Mouse (Mus musculus) megakaryocyte, embryonic 14.5 days (primary cell): ENCODE measurements around the gene Olfr169.
"Not testable (repeated sequence)": the region's sequence is repeated elsewhere in the genome, so short reads cannot be mapped to it uniquely, and the experiment has no call there.

Source experiments
- FLI1 ChIP-seq: IDR thresholded peaks from 2 replicates; pipeline ENCODE4 v1.6.1; 2012; ENCODE audit warnings: low read length, inconsistent platforms, mixed read lengths
- GATA1 ChIP-seq: IDR thresholded peaks from 3 replicates; pipeline ENCODE4 v1.6.1; 2012; ENCODE audit warnings: mixed read lengths, low read length, inconsistent platforms, borderline replicate concordance

DNA sequence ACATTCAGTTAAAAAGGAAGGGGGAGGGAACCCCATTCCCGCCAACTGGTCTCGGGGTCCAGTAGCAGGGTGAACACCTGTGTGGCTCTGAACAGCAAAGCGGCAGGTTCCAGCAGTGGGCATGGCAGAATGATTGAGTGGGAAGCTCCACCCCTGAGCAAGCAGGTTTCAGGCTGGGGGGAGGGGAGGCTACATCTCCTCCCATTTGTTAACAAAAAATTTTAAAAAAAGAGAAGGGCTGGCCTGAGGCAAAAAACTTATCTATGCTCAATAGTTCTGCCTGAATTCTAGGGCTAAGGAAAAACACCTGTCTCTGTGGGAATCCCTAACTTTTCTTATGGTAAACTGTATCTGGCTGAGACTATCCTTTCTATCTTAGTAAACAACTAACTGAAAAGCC lies 19.4 kb downstream of the Olfr169 start:
- TF ChIP-seq GATA1, FLI1: not testable (repeated sequence)
